Mouse (Mus musculus): Measurements from ENCODE around the gene Ifi206. TPM values are rescaled to one million over a fixed set of nuclear protein-coding genes. Genes with fewer than 3 reads are reported as not detected.
A peak's percentile ranks its signal among the peaks of the same experiment; 100 is the strongest.
"Not testable (repeated sequence)": the region's sequence is repeated elsewhere in the genome, so short reads cannot be mapped to it uniquely, and the experiment has no call there.

Gene Ifi206
- not detected in 2 replicates for total RNA-seq (2014; fragmentation: Nextera tagmentation)
- total RNA-seq (2017): 0.05 and 0.13 TPM in 2 replicates

DNA sequence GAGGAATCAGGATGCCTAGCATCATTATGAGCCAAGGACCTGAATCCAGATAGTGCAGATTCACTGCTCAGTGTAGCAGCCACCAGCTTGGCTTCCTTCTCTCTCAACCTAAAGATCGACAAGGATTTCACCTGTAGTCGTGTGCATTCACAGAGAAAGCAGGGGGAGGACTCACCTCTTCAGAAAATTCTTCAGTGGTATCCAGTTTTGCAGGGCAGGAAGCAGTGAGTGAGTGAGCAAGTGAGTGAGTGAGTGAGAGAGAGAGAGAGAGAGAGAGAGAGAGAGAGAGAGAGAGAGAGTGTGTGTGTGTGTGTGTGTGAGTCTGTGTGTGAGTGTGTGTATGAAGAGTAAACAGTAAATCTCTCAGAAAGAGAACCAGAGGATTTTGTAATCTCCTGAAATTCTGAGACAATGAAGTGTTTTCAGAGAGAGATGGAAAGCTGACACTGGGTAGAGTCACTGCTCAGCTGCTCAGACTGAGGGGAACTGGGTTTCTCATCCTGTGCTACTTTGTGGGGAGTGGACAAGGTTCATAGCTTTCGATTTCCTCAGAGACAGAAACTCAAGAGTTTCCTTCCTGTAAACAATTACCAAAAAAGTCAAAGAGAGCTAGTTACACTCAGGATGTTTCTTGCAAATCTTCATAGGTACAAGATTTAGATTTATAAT lies at the start of gene Ifi206:
Gene Ifi206 (minus strand): TSS at position 230 of the 669 bp plus-strand sequence.
- ATAC-seq (replicated peaks; ENCODE audit: poor library complexity, severe bottlenecking): peak; percentile 52; the same call in 1 of the 2 replicates

DNA sequence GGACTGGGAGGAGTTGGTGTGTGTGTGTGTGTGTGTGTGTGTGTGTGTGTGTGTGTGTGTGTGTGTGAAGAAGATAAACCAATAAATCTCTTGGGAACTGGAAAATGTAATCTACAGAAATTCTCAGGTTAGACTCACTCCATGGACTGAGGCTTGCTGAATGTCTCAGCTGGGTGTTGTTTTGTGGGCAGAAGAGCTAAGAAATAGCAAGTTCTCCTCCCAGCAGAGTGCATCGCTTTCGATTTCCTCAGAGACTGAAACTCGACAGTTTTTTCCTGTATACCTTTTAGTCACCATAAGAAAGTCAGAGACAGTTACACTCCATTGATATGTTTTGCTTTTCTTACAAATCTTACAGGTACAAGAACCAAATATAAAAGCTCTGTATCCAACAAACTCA lies 45.0 kb upstream of the Ifi206 start, which contains the start of gene Ifi214:
Gene Ifi214 (minus strand): TSS at position 167 of the 400 bp plus-strand sequence.
- ATAC-seq (replicated peaks; ENCODE audit: poor library complexity, severe bottlenecking): peak; percentile 42

DNA sequence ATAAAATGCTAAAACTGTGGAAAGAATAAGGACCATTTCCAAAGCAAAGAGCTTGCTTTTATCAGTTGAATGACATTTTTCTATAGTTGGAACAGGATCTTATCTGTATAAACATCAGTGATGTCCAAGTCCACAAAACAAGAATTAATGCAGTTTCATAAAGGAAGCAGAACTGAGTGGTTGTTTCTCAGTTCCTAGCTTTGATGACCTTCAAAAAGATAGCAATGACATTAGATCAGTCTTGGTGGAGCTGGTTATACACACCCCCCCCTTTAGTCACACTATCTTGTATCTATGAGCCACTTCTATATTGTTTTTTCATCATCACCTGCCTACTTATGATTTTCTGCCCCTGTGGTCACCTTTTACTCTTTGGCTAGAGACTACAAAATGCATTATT lies 30.6 kb upstream of the Ifi206 start:
- ATAC-seq (replicated peaks; ENCODE audit: poor library complexity, severe bottlenecking): peak; percentile 53

DNA sequence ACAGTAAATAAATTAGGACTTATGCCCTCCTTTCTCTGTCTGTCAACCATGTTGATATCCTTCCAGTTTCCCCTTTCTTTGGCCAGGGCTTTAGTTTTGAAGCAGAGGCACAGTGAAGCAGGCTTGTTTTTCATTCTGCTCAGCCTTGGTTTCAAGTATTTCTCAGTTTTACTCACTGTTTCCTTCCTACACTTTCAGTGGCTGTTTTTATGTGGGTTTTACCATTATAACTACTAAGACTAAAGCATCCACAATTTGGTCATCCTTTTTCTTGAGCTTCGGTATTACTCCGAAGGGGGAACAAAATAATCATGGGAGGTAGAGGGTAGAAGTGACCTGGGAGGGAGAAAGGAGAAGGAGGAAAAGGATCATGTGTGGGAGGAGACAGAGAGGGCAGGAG lies 19.8 kb upstream of the Ifi206 start:
- ATAC-seq (replicated peaks; ENCODE audit: poor library complexity, severe bottlenecking): not testable (repeated sequence)

DNA sequence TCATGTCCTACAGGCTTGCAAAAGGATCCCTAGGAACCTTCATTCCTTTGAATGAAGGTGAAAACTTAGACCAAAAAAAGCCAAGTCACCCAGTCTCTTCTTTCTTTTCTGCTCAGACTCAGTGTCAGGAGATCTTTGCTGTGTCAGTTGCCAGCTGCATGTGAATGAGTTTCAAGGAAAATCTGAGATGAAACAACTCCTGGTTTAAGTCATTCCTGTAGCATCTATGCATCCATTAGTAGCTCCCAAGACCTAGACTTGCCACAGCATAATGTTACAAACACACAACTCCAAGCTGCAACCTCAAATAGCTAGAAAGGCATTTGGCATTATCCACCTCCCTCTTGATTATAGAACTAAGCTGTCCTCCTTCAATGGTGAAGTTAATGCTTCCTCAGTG lies 642 bp upstream of the Ifi206 start:
- ATAC-seq (replicated peaks; ENCODE audit: poor library complexity, severe bottlenecking): not testable (repeated sequence)

DNA sequence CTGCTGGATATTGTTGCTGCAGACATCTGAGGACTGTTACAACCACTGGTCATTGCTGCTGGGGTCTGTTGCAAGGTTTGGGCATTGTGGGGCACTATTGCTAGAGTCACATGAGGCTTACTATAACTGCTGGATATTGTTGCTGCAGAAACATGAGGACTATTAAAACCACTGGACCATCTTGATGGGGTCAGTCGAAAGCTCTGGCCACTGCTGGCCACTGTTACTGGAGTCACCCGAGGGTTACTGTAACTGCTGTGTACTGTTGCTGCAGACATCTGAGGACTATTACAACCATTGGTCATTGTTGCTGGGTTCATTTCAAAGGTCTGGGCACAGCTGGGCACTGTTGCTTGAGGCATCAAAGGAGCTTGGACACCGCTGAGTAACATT lies 9.7 kb downstream of the Ifi206 start:
- ATAC-seq (replicated peaks; ENCODE audit: poor library complexity, severe bottlenecking): not testable (repeated sequence)

DNA sequence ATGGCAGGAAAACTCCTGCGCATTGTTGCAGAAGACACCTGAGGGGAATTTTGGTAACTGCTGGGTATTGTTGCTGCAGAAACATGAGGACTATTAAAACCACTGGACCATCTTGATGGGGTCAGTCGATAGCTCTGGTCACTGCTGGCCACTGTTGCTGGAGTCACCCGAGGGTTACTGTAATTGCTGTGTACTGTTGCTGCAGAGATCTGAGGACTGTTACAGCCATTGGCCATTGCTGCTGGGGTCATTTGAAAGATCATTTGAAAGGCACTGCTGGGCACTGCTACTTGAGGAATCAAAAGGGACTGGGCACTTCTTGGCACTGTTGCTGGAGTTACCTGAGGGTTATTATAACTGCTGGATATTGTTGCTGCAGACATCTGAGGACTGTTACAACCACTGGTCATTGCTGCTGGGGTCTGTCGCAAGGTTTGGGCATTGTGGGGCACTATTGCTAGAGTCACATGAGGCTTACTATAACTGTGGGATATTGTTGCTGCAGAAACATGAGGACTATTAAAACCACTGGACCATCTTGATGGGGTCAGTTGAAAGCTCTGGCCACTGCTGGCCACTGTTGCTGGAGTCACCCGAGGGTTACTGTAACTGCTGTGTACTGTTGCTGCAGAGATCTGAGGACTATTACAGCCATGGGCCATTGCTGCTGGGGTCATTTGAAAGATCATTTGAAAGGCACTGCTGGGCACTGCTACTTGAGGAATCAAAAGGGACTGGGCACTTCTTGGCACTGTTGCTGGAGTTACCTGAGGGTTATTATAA lies 10.3 kb downstream of the Ifi206 start:
- not testable (repeated sequence) for ATAC-seq (replicated peaks; ENCODE audit: poor library complexity, severe bottlenecking)

DNA sequence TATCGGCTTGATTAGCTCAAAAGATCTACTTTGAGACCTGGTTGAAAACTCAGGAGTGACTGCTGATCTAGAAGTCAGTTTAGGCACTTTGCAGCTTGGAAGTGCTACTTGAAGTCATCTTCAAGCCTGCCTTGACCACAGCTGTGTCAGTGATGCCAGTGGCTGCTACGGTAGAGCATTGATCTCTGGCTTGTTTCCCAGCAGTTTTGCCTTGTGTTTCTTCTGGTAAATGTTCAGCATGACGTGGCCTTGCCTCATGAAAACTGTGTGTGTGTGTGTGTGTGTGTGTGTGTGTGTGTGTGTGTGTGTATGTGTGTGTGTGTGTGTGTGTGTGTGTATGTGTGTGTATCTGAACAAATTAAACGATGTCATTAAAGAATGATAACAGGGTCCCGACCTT lies 34.1 kb downstream of the Ifi206 start:
- ATAC-seq (replicated peaks; ENCODE audit: poor library complexity, severe bottlenecking): no peak

DNA sequence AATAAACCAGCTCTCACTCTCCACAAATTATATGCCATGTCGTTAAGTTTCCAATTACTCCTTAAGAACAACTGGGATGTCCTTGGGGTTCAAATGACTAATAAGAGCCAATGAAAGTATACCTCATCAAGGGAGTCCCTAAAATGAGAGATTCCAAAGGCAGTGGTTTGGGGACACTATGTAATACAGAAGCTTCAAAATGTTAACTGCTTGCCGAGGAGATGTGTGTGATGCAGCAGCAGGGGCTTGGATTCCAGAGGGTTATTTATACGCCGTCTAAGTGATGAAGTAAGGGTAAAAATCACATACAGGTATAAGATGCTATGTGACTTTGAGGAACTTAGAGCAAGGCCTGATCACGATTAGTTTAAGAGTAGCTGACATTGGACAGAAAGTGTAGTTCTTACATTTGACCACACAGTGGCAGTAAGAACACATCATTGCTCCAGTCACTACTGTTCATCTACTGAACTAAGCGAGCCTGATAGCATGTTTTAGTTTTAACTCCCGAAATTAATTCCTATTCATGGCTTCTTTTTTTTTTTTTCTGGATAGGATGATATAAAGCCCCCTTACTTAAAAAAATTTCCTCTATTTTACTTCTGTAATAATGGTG lies 34.6 kb downstream of the Ifi206 start:
- peak; percentile 58 for ATAC-seq (replicated peaks; ENCODE audit: poor library complexity, severe bottlenecking)

DNA sequence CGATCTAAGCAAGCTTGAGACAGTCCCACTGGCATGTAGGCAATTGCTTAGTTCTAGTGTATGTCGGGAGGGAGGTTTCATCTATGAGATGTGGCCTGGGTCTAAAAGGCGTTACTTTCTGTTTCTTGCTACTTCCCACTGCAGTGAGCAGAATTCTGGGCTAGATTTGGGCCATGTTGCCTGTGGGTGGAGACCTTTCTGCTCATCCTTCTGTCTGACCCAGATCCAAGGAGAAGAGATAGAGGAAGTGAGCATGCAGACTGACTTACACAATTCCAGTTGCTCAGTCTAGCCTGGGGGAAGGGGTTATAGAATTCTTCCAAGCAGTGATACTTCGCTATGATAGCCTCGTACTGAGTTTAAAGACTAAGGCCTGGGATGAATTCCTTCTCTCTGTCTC lies 39.2 kb downstream of the Ifi206 start:
- peak; percentile 94 for ATAC-seq (replicated peaks; ENCODE audit: poor library complexity, severe bottlenecking)

DNA sequence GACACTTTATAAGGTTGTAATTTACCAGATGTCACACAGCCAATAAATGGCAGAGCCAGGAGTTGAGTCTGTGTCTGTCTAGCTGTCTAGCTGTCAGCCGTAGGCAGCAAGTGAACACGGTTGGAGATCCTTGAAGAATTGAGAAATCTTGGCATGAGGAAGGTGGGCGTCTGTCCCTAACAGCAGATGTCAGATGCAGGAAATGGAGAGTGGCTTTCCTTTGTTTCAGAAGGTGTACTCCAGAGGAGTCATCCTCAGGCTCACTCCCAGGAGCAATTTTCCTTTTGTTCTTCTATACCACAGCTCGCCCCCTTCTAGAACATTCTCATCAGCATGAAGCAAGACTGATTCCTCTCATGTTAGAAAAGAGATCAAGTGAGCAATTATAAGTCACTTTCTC lies 40.2 kb downstream of the Ifi206 start:
- ATAC-seq (replicated peaks; ENCODE audit: poor library complexity, severe bottlenecking): no peak

DNA sequence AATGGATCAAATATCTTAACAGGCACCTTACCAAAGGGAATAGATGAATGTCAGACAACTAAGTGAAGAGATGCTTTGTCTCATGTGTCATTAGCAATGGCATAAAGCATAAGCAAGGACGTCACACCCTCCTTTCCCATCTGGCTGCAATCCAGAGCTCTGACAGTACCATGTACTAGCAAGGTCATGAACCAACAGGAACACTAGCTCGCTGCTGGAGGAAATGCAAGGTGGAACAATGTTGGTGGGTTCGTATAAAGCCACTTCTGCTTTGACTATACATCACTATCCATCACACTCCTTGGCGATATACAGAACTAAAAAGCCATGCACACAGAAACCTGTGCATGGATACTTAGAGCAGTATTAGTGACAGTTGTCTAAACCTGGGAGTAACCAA lies 43.8 kb downstream of the Ifi206 start:
- ATAC-seq (replicated peaks; ENCODE audit: poor library complexity, severe bottlenecking): peak; percentile 23; the same call in 1 of the 2 replicates

DNA sequence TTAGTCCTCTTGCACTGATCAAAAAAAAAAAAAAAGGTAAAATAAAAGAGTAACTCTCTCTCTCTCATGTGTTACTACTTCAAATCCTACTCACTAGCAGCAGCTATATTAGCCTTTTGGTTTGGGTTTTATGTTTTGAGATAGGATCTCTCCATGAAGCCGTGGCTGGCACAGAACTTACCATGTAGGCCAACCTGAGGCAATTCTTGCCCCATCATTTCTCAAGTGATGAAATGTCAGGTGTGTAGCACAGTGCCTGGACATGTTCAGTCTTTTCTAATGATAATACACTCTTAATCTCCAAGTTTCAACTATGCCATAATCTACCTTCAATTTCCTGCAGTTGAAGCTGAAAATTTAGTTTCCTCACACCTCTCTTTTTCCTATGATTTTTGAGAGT lies 47.8 kb downstream of the Ifi206 start:
- ATAC-seq (replicated peaks; ENCODE audit: poor library complexity, severe bottlenecking): no peak

DNA sequence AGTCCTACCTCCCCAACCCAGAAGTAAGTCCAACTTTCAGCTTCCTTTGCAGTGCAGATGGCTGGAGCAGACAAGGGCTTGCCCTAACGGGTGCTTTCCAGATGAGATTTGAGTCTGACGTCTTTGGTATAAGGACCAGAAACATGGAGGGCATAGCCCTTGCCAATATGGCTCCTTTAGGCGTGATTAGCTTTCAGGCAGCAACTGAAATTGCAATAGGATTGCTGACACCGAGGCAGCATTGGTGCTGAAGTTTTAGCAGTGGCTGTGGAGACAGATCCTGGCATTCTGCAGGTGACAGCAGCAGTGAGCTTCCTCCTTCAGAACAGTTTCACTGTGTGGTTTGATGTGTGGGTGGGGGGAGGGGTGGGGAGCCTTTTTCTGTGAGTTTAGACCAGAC lies 49.6 kb downstream of the Ifi206 start:
- peak; percentile 86 for ATAC-seq (replicated peaks; ENCODE audit: poor library complexity, severe bottlenecking)

DNA sequence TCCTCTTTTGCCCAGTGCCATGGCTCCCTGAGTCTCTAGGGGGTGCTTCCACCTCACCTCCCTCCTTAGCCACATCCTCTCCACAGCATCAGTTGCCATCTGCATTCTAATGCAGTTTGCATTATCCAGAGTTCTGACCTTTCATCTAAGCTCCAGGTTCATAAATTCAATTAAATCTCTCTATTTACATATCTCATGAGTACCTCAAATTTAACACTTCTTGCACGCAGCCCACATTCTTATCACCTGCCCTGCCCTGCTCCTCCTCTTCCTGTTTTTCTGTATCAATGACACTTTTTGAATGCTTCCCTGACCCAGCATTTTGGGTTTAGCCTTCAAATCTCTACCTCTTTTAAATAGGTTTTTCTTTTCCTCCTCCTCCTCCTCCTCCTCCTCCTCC lies 50.2 kb downstream of the Ifi206 start:
- no peak for ATAC-seq (replicated peaks; ENCODE audit: poor library complexity, severe bottlenecking)

DNA sequence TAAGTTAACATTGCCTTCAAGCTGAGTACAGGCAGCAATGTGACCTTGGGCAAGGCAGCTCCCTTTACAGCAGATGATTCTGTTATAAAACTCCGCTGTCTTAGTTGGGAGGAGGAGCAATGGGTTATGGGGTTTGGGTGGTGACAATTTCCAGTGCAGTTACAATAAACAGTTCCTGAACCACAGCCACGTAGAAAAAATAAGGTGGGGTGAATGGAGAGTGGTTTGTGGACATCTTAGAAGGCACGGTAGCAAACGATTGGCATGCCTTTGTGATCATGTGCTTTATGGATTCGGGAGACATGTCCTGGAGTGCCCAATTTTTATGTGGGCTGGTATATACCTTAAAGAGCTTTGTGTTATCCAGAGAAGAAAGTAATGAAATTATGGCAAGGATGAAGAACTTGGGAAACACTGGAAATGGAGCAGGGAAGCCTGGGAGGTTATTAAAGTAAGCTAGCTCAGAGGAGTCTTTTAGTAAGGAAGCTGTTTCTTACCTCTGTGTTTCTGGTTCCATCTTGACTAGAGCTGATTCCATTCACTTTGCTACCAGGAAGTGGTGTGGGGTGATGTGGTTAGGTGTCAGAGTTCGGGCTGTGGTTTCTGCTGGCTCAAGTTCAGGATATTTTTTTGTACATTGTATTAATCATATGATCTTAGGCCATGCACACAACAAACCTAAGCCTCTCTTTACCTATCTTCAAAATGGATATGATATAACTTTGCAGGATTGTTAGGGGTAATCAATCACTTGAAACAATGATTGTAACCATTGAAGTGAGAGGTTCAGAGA lies 53.5 kb downstream of the Ifi206 start:
- peak; percentile 74 for ATAC-seq (replicated peaks; ENCODE audit: poor library complexity, severe bottlenecking)

DNA sequence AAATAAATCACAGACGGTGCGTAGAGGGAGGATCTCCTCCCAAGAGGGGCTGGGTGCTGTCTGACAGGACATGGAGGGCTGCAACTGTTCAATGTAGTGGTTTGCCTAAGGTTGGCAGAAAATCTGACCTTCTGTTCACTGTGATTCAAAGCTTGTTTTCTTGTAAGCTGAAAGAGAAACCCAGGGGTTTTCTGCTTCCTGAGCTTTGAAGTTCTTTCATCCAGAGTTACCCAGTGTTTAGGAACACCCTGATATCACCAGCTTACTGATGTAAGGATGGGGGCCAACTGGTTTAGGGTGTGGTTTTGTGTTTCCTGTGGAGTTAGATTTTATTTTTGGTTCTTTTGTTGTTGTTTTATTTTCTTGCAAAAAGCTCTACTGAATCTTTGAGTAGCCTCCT lies 58.4 kb downstream of the Ifi206 start:
- ATAC-seq (replicated peaks; ENCODE audit: poor library complexity, severe bottlenecking): no peak

DNA sequence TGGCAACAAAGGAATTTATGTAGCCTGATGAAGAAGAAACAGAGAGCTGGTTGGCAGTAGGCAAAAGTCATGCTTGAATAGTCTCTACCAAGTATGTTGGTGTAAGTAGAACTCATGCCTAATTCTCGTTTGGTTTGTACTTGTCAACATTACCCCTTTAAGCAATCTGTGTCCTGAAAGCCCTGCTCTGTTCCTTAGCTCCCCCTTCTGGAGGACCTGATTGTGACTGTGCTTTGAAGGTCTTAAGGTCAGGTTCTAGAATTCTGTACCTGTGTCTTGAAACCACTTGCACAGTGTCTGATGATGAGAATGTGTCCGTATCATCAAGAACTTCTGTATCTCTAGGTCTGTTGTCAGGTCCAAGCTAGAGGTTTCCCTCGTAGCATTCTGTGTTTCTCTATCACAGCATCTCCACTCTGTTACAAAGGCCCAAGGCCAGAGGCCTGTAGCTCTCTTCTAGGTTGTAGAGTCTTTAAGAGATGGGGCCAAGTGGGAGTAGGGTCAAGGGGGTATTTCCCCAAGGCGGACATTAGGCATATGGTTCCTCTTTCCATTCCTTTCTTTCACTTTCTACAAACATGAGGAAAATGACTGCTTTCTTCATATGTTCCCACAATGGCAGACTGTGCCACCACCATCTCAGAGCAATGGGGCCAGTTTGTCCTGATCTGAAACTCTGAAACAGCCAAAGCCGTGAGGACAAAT lies 60.7 kb downstream of the Ifi206 start:
- peak; percentile 63 for ATAC-seq (replicated peaks; ENCODE audit: poor library complexity, severe bottlenecking)

DNA sequence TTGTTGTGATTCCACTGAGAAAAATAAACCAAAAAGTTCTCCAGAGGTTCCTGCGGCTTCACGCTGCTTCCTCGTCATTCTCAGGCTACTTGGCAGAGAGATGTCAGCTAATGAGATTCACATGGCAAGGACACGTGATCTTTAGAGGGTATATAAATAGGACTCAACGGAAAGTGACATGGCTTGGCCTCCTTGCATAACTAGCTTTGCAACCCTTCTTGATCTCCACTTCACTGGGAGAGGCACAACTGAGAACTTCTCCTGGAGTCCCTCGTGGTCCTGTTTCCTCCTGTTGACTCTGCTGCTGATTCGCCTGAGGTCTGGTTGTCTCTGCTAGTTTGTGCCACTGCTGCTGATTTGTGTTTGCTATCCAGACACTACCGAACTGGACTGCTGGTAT lies 63.5 kb downstream of the Ifi206 start:
- peak; percentile 61 for ATAC-seq (replicated peaks; ENCODE audit: poor library complexity, severe bottlenecking)

DNA sequence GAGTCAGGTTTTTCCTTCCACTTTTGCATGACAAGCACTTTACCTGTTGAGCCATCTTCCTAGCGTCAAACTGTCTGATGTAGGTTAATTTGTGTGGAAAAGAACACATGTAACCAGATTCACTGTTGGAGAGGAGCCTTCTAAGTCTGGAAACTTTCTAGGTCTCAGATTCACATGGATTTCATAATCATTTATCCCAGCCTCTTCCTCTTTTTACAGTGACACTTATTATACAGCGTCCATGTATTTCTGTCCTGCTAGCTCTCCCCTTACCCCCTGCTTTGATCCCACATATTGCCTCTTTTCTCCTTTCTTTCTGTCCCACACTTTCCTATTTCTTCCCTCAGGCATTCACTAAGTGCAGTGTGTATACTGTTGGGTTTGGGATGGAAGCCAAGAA lies 64.5 kb downstream of the Ifi206 start:
- ATAC-seq (replicated peaks; ENCODE audit: poor library complexity, severe bottlenecking): peak; percentile 59

Data from granulocyte monocyte progenitor cell, adult 5-6 weeks (primary cell).